Mouse (Mus musculus) gastrocnemius, postnatal 36 days (tissue): ENCODE measurements around the gene Ppig. TPM values are rescaled to one million over a fixed set of nuclear protein-coding genes. Genes with fewer than 3 reads are reported as not detected.

Experiments
- DNase-seq, 2 experiments: peaks; one replicate each; pipeline ENCODE4 v3.0.0; 2022
- intact Hi-C: fragments of 180-260 bp; cut with DNase I; formaldehyde crosslinking; loops from one replicate; pipeline ENCODE4 v1.15.1; 2025
- total RNA-seq, 2 experiments: library from RNA; stranded (reverse); gene quantifications; 2 replicates each; pipeline ENCODE4 v1.2.3; 2021

Ppig gene
- total RNA-seq, 2 experiments from 2014 or later, result 25.1 to 27.2 TPM

GRCm38 (mm10) chr2:69745091-69745490, 22.7 kb downstream of the Ppig start:
- no peak for DNase-seq
- intact Hi-C loops, result no loop called here

- DNase-seq, result no peak
- intact Hi-C loops, result no loop called here
Observed at GRCm38 (mm10) chr2:69760980-69761379, 38.6 kb downstream of the Ppig start.

GRCm38 (mm10) chr2:69763340-69763739, 41.0 kb downstream of the Ppig start:
- DNase-seq, result no peak
- intact Hi-C loops, result no loop called here

- DNase-seq, result no peak
- intact Hi-C loops, result no loop called here
Observed at GRCm38 (mm10) chr2:69764716-69765115, 42.4 kb downstream of the Ppig start.

GRCm38 (mm10) chr2:69773331-69773730, 51.0 kb downstream of the Ppig start:
- DNase-seq, result no peak
- intact Hi-C loops, result no loop called here

- DNase-seq, result no peak
- intact Hi-C loops, result loop anchor here (5.0 kb wide), 1 partner anchor 141 kb away; no protein-coding TSS in a partner anchor
Observed at GRCm38 (mm10) chr2:69777985-69778835, 55.9 kb downstream of the Ppig start.

DNA sequence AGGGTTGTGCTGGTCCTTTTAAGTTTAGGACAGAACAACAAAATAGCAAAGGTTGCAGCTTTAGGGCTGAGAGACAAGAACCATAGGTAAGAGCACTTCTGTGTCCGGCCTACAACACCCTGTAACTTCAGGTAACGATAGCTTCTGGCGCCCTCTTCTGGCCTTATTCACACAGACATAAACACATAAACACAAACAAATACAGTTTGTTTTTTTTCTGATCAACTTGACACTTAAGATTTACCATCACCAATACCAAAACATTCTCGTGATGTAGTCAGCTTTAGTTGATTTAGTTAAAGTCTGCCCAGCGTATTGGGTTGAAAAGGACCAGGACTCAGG, 56.5 kb downstream of the Ppig start:
- DNase-seq, result no peak
- intact Hi-C loops, result loop anchor here (5.0 kb wide), 1 partner anchor 142 kb away; no protein-coding TSS in a partner anchor

GRCm38 (mm10) chr2:69788974-69789373, 66.6 kb downstream of the Ppig start:
- DNase-seq, result no peak
- intact Hi-C loops, result loop anchor here (5.0 kb wide), 1 partner anchor 157 kb away; no protein-coding TSS in a partner anchor

- peak; percentile 92 to 99 for DNase-seq
- intact Hi-C loops, result loop anchor here (5.0 kb wide), 1 partner anchor 157 kb away; no protein-coding TSS in a partner anchor
Observed at GRCm38 (mm10) chr2:69789429-69790069, 67.2 kb downstream of the Ppig start, which contains the start of the genes Ccdc173 and Phospho2. Gene Ccdc173, minus strand, starts transcription at chr2:69789575. Gene Phospho2, plus strand, starts transcription at chr2:69789623.

- intact Hi-C loops, result no loop called here
- DNase-seq, result peak; percentile 73 to 81
Observed at GRCm38 (mm10) chr2:69790285-69790684, 67.9 kb downstream of the Ppig start.

GRCm38 (mm10) chr2:69790722-69791121, 68.4 kb downstream of the Ppig start:
- DNase-seq, result no peak
- intact Hi-C loops, result no loop called here

GRCm38 (mm10) chr2:69802911-69803312, 80.6 kb downstream of the Ppig start:
- DNase-seq, result peak; percentile 47 to 61

More at GRCm38 (mm10) chr2:69802911-69803312, 80.6 kb downstream of the Ppig start:
- intact Hi-C loops, result loop anchor here (5.0 kb wide), 1 partner anchor 149 kb away; no protein-coding TSS in a partner anchor

Other genes with a start within 250 kb of the Ppig start
- gene Lrp2, start 136.5 kb upstream of the Ppig start, total RNA-seq, result not detected
- gene Bbs5, start 75.4 kb upstream of the Ppig start, total RNA-seq, result 1 to 10 TPM; 2.7 to 3.8 TPM
- 100 to 1,000 TPM; 417 to 539 TPM for gene Klhl41, start 52.4 kb upstream of the Ppig start, total RNA-seq
- gene Fastkd1, start 9.0 kb upstream of the Ppig start, total RNA-seq, result 10 to 100 TPM; 15.3 to 16.3 TPM
- under 1 TPM; 0.33 to 0.44 TPM for gene Ccdc173, start 67.0 kb downstream of the Ppig start, total RNA-seq
- 10 to 100 TPM; 16.6 to 17.0 TPM for gene Phospho2, start 67.1 kb downstream of the Ppig start, total RNA-seq
- gene Klhl23, start 99.4 kb downstream of the Ppig start, total RNA-seq, result 10 to 100 TPM; 15.0 to 18.2 TPM
- 10 to 100 TPM; 44.2 to 61.3 TPM for gene Ssb, start 139.0 kb downstream of the Ppig start, total RNA-seq
- gene Mettl5, start 163.1 kb downstream of the Ppig start, total RNA-seq, result 10 to 100 TPM; 15.7 to 17.2 TPM
- gene Ubr3, start 174.7 kb downstream of the Ppig start, total RNA-seq, result 100 to 1,000 TPM; 162 to 170 TPM